Mouse (Mus musculus) heart, postnatal 36 days (tissue): ENCODE measurements at regions not wholly inside any gene's neighbourhood (a gene's known extent, or its start where the extent isn't known, plus 50 kb on each side); places are given as distances from the start of the nearest gene placed in this dataset.

Source experiments
- DNase-seq, 2 experiments: peaks; one replicate each; pipeline ENCODE4 v3.0.0; 2021 to 2022
- intact Hi-C: fragments of 180-260 bp; cut with DNase I; formaldehyde crosslinking; loops from one replicate; pipeline ENCODE4 v1.15.1; 2025

DNA sequence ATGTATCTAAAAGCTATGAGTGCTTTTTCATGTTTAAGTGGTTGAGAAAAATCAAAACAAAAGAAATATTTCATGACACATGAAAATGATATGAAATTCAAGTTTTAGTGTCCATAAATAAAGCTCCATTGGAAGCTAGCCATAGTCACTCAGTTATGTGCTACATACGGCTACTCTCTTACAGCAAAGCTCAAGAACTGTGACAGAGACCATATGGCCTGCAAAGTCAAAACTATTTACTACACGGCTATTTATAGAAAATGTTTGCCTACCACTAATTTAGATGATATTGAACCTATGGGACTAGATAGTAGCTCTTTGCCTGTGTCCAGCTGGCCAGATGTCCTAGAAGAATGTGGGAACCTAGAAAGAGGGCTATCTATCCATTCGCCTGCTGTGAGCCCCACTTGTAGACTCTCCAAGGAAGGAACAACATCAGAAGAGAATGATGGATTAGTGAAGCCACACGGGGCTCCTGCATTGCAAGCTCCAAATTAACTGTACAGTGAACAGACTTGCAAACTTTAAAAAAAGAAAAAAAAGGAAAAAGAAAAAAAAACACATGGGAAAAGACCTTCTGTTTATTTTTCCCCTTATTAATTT lies 518.7 kb upstream of the Jag1 start:
- intact Hi-C loops: no loop called here
- no peak for DNase-seq

DNA sequence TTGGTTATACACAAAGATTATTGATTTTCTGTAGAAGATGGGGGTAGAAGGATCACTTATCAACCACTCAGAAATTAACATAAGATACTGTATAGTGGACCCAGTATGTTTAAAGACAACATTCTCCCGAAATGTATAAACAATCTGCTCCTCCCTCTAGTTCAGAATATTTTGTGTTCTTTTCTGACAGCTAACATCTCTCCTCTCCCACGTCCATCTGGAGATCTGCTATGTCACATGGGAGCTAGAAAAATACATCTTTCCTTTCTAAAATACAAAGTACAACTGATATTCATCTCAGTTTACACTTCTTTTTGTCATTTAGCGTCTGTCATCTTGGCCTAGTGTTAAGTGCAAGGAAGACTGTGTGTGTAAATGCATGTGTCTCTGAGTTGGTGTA lies 500.2 kb upstream of the Jag1 start:
- DNase-seq: no peak
- intact Hi-C loops: no loop called here

DNA sequence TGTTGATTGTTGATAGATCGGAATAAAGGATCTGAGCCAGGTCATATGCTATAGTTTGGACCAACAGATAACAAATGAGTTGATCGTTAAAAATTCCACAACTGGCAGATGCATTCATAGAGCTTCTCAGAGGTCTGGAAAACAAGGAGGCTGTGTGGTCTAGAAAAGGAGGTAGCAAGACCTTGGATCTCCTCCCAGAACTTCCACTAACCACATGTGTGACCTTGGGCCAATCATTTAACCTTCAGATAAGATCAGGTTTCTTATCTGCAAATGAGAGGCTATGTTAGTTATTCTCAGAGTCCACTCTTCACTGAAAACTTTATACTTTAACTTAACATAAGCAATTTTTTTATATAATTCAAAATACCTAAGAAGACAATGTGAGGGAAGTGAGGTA lies 497.3 kb upstream of the Jag1 start:
- intact Hi-C loops: no loop called here
- no peak for DNase-seq

DNA sequence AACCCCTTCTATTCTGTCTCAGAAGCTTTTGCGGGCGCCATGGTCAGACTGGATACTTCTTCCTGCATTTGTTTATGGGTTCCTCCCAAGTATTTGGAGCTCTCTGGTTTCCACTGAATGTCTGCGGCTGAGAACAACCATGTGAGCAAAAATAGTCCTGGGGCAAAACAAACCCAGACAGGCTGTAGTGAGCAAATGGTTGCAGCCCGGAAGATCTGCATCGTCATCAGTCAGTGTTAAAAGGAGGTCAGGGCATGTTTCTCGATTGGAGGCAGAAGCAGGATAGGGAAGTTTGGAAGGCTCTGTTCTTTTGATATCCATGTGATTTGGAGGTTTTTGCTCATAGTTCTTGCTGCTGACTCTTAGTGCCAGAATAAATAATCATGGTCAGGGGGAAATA lies 492.1 kb upstream of the Jag1 start:
- peak in 1 of 2 experiments; percentile 13 for DNase-seq
- intact Hi-C loops: no loop called here

DNA sequence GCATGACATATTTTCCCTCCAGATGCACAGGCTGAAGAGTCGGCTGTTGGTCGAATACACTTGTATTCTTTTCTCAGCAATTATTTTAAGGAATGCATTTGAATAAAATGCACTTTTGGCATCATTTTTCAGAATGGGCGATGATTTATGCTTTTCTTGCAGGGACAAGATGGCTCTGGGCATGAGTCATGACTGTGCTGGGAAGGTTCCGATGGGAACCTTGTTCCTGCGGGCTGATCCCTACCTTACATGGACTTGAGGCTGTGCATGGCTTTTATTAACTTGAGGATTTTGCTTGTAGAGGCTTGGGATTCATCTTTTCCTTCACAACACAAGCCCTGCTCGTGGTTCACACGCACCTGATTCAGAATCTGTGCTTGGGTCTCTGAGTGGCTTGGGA lies 481.7 kb upstream of the Jag1 start:
- no peak for DNase-seq
- intact Hi-C loops: no loop called here

DNA sequence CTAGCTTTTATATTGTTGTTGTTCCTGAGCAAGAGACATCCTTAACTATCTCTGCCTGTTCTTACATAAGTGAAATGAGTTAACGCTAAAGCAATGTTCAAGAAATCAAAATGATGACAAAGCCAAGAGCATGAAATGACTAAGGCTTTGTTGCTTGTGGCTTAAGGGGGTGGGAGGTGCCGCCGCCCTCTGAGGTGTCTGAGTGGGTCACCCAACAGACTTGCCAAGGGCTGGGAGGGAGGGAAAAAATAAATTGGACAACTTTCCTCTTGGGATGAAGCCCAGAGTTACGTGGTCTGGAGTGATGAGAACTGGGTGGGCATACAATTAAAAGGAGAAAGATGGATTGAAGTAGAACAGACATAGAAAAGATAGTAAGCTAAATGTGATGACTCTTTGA lies 478.1 kb upstream of the Jag1 start:
- intact Hi-C loops: loop anchor here (5.0 kb wide), 1 partner anchor 157 kb away; no protein-coding TSS in a partner anchor
- DNase-seq: peak in 1 of 2 experiments; percentile 10

DNA sequence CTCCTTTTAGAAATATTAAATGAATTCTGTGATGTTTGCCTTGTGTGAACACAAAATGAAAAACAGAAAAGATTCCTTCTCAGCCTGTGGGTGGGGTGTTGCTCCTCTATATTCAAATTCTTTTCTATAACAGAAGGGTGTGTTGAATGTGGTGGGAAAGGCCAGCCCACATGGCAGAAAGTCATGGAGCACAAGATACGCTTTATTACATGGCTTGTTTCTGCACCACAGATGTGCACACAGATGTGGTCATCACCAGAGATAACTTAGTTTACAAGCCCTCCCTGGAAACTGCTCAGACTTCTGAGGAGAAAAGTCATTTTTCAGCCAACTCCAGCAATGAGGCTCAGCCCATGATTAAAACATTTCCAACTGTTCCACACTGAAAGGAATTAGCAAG lies 475.1 kb upstream of the Jag1 start:
- intact Hi-C loops: loop anchor here (5.0 kb wide), 1 partner anchor 154 kb away; no protein-coding TSS in a partner anchor
- DNase-seq: peak; percentile 14 to 33

DNA sequence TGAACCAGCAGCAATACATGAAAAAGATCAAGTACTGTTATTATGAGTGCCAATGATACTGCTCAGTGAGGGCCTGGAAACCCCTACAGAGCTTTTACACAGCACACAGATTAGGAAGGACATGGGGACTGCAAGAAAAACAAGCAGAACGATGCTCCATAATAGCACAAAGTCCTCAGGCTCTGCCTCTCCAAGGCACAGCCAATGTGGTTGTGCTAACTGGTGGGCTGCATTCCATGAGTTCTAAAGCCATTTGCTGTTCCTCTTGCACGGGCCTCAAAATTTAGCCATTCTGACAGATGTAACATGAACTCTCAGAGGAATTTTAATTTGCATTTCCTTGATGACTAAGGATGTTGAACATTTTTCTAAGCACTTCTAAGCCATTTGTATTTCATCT lies 465.0 kb upstream of the Jag1 start:
- DNase-seq: no peak
- intact Hi-C loops: no loop called here

DNA sequence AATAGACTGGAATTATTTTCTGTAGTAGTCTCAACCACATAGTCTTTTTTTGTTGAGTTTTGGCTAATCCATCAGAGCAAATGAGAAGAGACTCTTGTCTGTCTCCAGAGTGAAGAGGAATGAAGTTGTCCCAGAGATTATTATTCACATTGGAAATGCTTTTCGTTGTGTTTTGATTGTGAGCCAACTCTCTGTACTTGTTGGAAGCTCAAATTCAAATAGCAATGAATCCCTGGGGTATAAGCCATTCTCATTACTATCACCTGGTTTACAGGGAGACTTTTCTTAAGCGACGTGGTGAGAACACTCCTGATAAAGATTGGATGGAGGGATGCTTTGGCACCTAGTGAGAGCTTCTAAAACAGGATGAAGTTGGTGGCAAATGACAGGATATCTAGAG lies 459.3 kb upstream of the Jag1 start:
- no peak for DNase-seq
- intact Hi-C loops: no loop called here

DNA sequence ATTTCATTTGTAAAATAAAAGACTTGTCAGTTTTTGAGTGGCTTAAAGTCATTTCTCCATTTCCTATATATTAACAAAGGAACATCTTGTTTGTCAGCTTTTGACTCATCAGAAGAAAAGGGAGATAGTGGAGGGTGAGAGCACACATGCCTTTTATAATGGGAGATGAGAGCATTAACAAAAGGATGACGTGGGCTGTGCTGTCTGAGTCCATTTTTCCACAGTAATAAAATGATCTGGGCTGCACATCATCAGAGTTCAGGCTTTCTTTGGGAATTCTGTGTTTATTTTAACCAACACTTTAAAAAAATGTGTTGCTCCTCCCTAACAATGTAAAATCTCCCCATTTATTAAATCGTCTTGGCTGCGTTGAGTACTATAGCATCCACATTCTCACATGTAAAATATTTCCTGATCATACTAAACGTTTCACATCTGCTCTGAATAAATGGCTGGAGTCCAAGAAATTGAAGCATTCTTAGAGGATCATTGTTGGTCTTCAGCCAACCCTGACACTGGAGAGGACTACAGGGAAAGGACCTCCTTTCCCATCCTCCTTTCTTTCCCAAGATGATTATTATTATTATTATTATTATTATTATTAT lies 458.5 kb upstream of the Jag1 start:
- DNase-seq: no peak
- intact Hi-C loops: loop anchor here (5.0 kb wide), 1 partner anchor 458 kb away; the partner anchor contains the start of gene Jag1

DNA sequence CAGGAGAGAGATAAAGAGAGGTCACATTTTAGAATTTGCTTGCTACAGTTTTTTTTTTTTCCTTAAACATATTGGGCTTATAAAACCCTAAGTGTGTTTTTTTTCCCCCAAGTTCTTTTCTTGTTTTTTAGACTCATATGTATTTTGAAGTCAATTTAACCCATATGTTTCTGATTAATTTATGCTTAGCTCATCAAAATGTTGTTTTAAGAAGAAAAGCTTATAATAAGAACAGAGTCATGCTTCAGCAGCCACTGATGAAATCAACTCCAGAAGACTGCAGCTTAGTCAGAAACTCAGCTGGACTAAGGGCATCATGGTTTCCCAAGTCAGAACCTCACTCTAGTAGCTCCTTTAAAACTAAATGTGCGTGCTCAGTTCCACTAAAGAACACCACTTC lies 454.7 kb upstream of the Jag1 start:
- no peak for DNase-seq
- intact Hi-C loops: loop anchor here (5.0 kb wide), 1 partner anchor 454 kb away; the partner anchor contains the start of gene Jag1

DNA sequence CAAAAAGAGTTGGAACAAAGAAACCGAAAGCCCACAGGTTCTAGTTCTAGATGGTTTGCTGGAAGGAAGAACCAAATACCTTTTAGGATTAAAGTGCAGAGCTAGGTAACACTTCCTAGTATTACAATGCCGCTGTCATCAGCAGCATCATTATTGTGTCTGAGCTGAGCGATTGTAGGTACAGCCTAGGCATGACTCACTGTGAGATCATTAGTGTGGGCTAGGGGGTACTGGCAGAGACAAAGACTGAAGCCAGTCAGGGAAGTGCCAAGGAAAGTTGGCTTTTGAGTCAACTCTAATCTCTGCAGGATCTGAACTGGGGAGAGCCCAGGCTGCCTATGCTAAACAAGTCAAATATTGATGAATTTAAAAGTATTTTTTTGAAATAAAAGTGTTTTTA lies 450.2 kb upstream of the Jag1 start:
- no peak for DNase-seq
- intact Hi-C loops: no loop called here

DNA sequence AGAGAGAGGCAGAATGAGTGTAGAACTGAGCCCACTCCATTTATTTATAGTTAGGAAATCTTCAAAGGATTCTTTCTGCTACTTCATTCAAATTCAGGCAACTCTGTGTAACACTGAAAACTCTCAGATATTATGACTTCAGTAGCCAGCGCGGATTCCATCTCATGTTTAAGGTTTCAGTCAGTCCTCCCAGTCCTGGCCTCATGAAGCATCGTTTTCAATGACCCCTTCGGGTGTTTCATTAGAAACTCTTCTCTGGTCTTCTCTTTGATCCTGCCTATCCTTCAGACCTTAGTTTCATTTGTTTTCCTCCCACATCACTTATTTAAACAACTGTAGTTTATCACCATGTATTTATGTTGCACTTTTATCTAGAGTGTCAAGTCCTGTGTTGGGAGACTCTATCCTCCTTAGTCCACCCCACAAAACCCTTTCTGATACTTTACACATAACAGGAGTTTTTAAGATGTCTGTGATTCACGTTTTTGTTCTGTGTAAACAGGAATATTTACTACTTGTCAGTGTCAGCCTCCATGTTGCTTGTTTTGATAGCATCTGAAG lies 447.7 kb upstream of the Jag1 start:
- intact Hi-C loops: no loop called here
- DNase-seq: no peak

DNA sequence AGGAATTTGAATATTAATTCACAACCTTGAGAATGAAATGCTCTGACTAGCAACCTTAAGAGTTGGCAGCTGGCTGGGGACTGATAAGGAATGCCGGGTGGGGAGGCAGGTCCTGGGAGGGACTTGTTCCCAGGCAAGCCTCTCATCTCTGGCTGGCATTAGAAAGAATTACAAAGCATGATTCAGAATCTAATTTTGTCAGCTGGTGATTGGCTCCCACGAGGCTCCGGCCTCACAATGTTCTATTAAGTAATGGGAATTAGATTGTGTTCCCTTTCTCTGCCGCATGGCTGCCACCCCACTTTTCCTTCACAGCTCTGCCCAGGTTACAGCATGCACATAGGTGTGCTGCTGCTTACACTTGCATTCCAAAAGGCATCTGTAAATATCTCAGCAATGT lies 443.9 kb upstream of the Jag1 start:
- DNase-seq: peak; percentile 19 to 23
- intact Hi-C loops: no loop called here

DNA sequence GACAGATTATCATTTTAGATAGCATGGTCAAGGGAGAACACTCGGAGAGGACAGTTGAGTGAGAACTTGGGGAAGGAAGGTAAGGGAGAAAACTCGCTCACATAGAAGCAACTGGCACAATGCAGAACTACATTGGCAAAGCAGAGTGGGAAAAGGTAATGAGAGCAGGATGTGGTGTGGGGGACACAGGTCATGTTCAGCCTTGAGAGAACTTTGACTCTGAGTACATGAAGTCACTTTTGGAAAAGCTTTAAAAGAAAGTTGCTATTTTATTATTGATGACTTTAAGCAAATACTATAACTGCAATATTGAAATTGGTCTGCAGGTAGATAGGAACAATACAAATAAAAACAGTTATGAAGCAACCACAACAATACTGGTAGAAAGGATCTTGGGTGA lies 437.4 kb upstream of the Jag1 start:
- DNase-seq: no peak
- intact Hi-C loops: no loop called here

DNA sequence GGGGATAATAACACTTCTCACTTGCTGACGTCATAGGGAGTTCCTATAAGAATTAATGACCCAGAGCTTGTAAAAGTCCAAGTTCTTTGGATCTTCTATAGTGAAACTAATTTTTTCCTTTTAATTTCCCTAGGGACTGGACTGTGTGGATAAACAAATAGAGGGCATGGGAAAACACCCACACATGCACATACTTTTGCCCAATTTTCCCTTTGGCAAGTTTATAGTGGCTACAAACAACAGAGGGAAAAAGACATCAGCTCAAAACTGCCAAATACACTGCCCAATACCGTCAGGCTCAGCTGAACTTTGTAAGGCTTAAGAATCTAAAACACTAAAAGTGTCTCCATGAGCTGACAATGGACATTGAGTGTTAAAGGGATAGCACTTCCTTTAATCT lies 420.1 kb upstream of the Jag1 start:
- intact Hi-C loops: no loop called here

DNA sequence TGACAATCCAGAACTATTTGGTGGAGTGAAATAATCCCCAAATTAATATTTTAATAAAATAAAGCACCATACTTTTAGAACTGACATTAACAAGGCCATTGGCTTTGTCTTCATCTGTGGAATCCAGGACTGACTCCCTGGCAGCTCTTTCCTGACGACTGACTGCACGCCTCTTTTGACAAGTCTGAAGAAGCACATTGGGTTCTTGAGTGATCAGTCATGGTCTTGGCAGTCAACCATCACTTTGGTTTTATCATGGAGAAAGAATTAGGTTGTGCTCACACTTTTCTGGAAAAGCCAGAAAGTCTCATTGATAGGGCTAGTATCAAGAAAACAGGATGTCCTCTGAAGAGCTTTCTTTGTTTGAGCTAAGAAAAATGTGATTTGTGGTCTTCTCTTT lies 399.8 kb upstream of the Jag1 start:
- intact Hi-C loops: loop anchor here (5.0 to 10.0 kb wide), 2 partner anchors 399 to 521 kb away; partner anchors contain the start of gene Jag1
- peak in 1 of 2 experiments; percentile 5 for DNase-seq

More for the DNA sequence above, 420.1 kb upstream of the Jag1 start:
- DNase-seq: no peak

DNA sequence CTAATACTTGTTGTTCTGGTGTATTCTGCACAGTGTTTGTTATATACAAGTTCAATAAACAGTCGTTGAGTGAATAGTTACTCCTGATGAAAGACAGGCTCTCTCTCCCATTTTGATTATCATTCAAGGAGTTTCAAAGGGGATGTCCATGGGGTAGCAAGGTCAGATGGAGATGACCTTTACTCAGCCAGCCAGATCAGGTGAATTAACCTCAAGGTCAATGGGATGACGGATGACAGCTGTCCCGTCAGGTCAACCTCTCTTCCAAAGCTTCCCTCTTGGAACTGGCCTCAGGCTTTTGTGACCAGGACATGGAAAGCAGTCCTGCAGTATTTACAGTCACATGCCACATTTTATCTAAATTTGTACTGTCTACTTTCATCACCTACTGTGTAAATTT lies 398.6 kb upstream of the Jag1 start:
- no peak for DNase-seq
- intact Hi-C loops: loop anchor here (5.0 to 10.0 kb wide), 2 partner anchors 398 to 520 kb away; partner anchors contain the start of gene Jag1

DNA sequence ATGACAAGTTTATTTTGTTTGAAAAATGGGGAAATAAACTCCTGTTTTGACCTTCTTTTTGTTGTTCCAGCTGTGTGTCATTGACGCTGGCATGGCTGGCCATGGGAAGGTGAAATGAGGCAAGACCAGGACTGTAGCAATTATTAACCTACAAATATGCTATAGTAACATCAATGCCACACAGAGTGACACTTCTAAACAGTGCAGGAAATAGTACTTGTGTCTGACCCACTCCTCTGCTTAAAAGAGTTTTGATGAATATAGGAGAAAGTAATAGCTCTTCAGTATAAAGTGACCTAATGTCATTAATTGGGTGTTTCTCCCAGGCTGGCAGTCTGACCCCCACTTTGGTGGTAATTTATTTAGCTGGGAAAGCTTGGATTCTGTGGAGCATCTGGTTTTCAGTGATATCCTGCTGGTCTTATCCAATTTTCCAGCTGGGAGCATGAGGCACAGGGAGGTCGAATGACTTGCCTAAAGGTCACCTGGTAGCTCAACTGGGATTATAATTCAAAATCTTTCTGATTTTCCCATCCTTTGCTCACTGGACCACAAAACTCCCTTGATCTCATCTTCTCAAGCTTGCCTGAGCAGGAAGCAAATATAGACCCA lies 397.6 kb upstream of the Jag1 start:
- no peak for DNase-seq
- intact Hi-C loops: loop anchor here (10.0 kb wide), 1 partner anchor 519 kb away; no protein-coding TSS in a partner anchor

DNA sequence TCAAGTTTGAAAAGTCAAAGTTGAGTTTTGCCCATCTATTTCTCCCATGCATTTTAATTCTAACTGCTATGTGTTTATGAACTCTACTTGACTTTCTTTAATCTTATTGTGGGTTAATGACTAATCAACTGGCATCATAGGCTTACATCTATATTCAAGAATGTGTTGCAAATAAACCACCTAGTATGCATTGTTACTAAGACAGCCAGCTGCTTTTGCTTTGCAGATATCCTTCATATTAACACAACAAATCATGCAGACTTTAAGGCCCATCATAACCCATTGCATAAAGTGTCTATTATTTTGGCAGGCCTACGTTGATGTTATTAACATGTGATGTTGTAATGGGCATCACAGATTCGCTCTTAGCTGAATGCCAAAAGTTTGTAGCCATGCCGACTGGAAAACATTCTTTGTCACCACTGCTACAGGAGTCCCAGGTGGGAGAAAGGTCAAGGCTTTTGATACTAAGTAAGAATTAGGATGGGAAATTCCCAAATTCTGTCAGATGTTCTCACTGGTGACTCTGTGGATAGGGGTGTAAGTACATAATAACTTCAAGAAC lies 394.3 kb upstream of the Jag1 start:
- intact Hi-C loops: loop anchor here (10.0 kb wide), 1 partner anchor 516 kb away; no protein-coding TSS in a partner anchor
- DNase-seq: peak; percentile 3 to 5

DNA sequence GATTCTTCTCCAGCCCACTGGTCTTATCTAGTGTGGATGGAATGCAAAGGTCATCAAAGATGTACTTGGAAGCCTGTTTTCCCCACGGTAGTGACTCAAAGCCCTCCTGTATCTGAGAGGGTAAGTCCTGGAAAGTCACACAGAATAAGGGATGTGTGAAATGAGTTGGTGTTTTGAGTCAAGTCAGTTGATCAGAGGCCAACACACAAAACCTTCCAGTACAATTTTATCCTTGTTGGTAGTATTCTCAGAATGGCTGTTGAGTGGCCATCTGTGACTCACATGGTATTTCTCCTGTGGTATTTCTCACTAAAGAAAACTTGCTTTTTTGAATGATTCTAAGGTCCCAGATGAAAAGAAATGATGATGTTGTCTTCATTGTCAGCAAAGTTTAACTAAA lies 384.8 kb upstream of the Jag1 start:
- intact Hi-C loops: no loop called here
- DNase-seq: no peak
